Mouse (Mus musculus) lung, adult 2 months (tissue): Measurements from ENCODE around the gene Icam5. TPM values are rescaled to one million over a fixed set of nuclear protein-coding genes. Genes with fewer than 3 reads are reported as not detected.

Experiments used
- DNase-seq: peaks from one replicate; pipeline ENCODE4 v3.0.0; 2022
- H3K4me1 ChIP-seq: fragments of 200-500 bp; 2 replicates; pipeline ENCODE4 v1.6.1; 2011; ENCODE audit warnings: low read length; ENCODE audit not compliant: control insufficient read depth, insufficient read depth
- H3K4me3 ChIP-seq: fragments of 200-500 bp; replicated peaks from 2 replicates; pipeline ENCODE3; 2011; ENCODE audit warnings: low read depth, mild to moderate bottlenecking, control low read depth, low read length; ENCODE audit errors: extremely low read depth
- CTCF ChIP-seq: fragments of 200-500 bp; IDR thresholded peaks from 2 replicates; pipeline ENCODE4 v1.5.1; 2011; ENCODE audit warnings: mild to moderate bottlenecking, low read length, control low read depth; ENCODE audit not compliant: insufficient read depth
- POLR2A ChIP-seq: fragments of 200-500 bp; IDR thresholded peaks from 2 replicates; pipeline ENCODE4 v1.6.1; 2011; ENCODE audit warnings: low read depth, mild to moderate bottlenecking, control low read depth, low read length, borderline replicate concordance; ENCODE audit errors: extremely low read depth
- WGBS: fragments of 180-500 bp; shearing (Covaris S2); methylation state at CpG from one replicate; pipeline ENCODE4 v1.1.7; 2018; 5-methylcytosine and 5-hydroxymethylcytosine counted together
- polyA plus RNA-seq: library from polyadenylated mRNA; depleted of rRNA; stranded (reverse); fragments of >200 nt; gene quantifications from 2 replicates; pipeline ENCODE4 v1.2.3, GENCODE M21; 2012; rRNA removed

The Icam5 gene
- polyA plus RNA-seq, 1 experiment, result 0.77 TPM

- DNase-seq, result no peak
- no peak for TF ChIP-seq CTCF
- no peak for TF ChIP-seq POLR2A
- H3K4me1 ChIP-seq, result no peaks in the 10 kb centered on the region
- no peak overlapping the region for H3K4me3 ChIP-seq
- WGBS, result 70% methylated on average over 3 of the region's 3 CpGs
These were observed 51.5 kb downstream of the Icam5 start for GRCm38 (mm10) chr9:21083324-21083723.

Other genes starting within 250 kb of the Icam5 start
- gene Col5a3, start 217.0 kb upstream of the Icam5 start, polyA plus RNA-seq, result 4.0 and 4.6 TPM in 2 replicates
- not detected in 2 replicates for gene Rdh8, start 213.6 kb upstream of the Icam5 start, polyA plus RNA-seq
- gene A230050P20Rik, start 163.4 kb upstream of the Icam5 start, polyA plus RNA-seq, result 95.9 and 105 TPM in 2 replicates
- 2.8 and 3.5 TPM in 2 replicates for gene Angptl6, start 152.3 kb upstream of the Icam5 start, polyA plus RNA-seq
- 36.2 and 49.8 TPM in 2 replicates for gene Ppan, start 143.9 kb upstream of the Icam5 start, polyA plus RNA-seq
- 88.4 and 93.6 TPM in 2 replicates for gene Eif3g, start 133.4 kb upstream of the Icam5 start, polyA plus RNA-seq
- 20.5 and 22.8 TPM in 2 replicates for gene Dnmt1, start 72.2 kb upstream of the Icam5 start, polyA plus RNA-seq
- gene S1pr2, start 55.3 kb upstream of the Icam5 start, polyA plus RNA-seq, result 24.2 and 32.1 TPM in 2 replicates
- 113 and 130 TPM in 2 replicates for gene Mrpl4, start 29.3 kb upstream of the Icam5 start, polyA plus RNA-seq
- gene Icam1, start 16.1 kb upstream of the Icam5 start, polyA plus RNA-seq, result 332 and 372 TPM in 2 replicates
- 1.8 and 1.9 TPM in 2 replicates for gene Icam4, start 2.7 kb upstream of the Icam5 start, polyA plus RNA-seq
- not detected in 2 replicates for gene Zglp1, start 35.0 kb downstream of the Icam5 start, polyA plus RNA-seq
- 0.17 and 0.37 TPM in 2 replicates for gene Gm49373, start 41.0 kb downstream of the Icam5 start, polyA plus RNA-seq
- gene Fdx1l, start 41.5 kb downstream of the Icam5 start, polyA plus RNA-seq, result 43.1 and 46.7 TPM in 2 replicates
- gene Gm38431, start 59.9 kb downstream of the Icam5 start, polyA plus RNA-seq, result 3.0 and 9.7 TPM in 2 replicates
- gene Raver1, start 59.9 kb downstream of the Icam5 start, polyA plus RNA-seq, result 61.9 and 63.4 TPM in 2 replicates
- 33.7 and 34.3 TPM in 2 replicates for gene Tyk2, start 99.2 kb downstream of the Icam5 start, polyA plus RNA-seq
- gene Cdc37, start 117.9 kb downstream of the Icam5 start, polyA plus RNA-seq, result 49.3 and 65.5 TPM in 2 replicates
- gene Pde4a, start 133.6 kb downstream of the Icam5 start, polyA plus RNA-seq, result 13.1 and 13.8 TPM in 2 replicates
- 81.2 and 88.3 TPM in 2 replicates for gene Keap1, start 207.3 kb downstream of the Icam5 start, polyA plus RNA-seq
- gene S1pr5, start 216.4 kb downstream of the Icam5 start, polyA plus RNA-seq, result 9.7 and 11.3 TPM in 2 replicates
- 31.9 and 36.8 TPM in 2 replicates for gene Atg4d, start 233.2 kb downstream of the Icam5 start, polyA plus RNA-seq